Mouse (Mus musculus) thymus, adult 2 months (tissue): ENCODE measurements at regions not wholly inside any gene's neighbourhood (a gene's known extent, or its start where the extent isn't known, plus 50 kb on each side); places are given as distances from the start of the nearest gene placed in this dataset.

Experiments used
- CTCF ChIP-seq: fragments of 200-500 bp; IDR thresholded peaks from 2 replicates; pipeline ENCODE4 v1.5.1; 2012; ENCODE audit warnings: mild to moderate bottlenecking, control low read depth, low read length, moderate library complexity, borderline replicate concordance; ENCODE audit not compliant: control insufficient read depth, poor library complexity, insufficient read depth; ENCODE audit errors: extremely low read depth
- POLR2A ChIP-seq: fragments of 200-500 bp; IDR thresholded peaks from 2 replicates; pipeline ENCODE4 v1.6.1; 2012; ENCODE audit warnings: mild to moderate bottlenecking, low read length, control low read depth, moderate library complexity; ENCODE audit not compliant: control insufficient read depth, poor library complexity, insufficient read depth; ENCODE audit errors: extremely low read depth

DNA sequence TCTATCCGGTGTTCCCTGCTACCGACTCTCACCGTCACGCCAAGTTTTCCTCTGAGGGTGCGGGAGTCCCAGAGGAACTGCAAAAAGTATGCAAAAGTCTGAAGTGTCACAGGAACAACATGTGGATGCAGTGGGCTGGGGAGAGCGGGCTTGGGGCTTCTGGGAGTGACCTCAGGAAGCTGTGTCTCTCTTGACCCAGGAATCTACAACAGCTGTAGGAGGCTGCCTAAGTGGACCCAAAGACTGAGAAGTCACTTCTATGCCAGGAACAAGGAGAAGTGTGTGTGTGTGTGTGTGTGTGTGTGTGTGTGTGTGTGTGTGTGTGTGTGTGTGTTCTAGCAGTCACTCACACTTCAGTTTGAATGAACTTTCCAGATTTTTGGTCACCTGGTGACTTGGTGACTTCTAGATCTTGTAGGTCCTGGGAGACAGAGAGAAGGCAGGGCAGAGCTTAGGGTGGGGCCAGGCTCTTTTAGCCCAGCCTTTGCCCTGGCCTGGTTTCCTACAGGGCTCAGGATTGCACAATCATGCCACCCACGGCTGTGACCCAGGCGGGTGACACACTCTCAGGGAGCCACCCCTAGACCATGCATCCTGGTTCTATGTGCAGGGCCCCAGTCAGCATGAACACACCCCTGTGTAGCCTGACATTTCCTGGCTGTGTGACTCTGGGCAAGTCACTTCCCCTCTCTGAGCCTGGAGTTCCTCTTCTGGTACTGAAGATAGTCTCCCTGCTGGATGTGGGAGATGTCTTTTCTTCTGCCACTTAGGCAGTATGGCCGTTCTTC lies 70.2 kb upstream of the Tmem189 start:
- no peak for TF ChIP-seq POLR2A
- TF ChIP-seq CTCF, result no peak
